Mouse (Mus musculus): Measurements from ENCODE around the gene Tmem181a.
A peak's percentile ranks its signal among the peaks of the same experiment; 100 is the strongest.
"Not testable (repeated sequence)": the region's sequence is repeated elsewhere in the genome, so short reads cannot be mapped to it uniquely, and the experiment has no call there.

The Tmem181a gene

GRCm38 (mm10) chr17:6256400-6257069, at the start of gene Tmem181a:
Tmem181a (plus strand) TSS chr17:6256860.
- not testable (repeated sequence) for DNase-seq

- no peak for DNase-seq
Measured at GRCm38 (mm10) chr17:6211721-6212120, 44.9 kb upstream of the Tmem181a start.

GRCm38 (mm10) chr17:6215640-6216039, 41.0 kb upstream of the Tmem181a start:
- no peak for DNase-seq

- DNase-seq: no peak
Measured at GRCm38 (mm10) chr17:6216514-6216913, 40.1 kb upstream of the Tmem181a start.

GRCm38 (mm10) chr17:6232633-6233032, 24.0 kb upstream of the Tmem181a start:
- not testable (repeated sequence) for DNase-seq

- DNase-seq: not testable (repeated sequence)
Measured at GRCm38 (mm10) chr17:6251298-6251697, 5.4 kb upstream of the Tmem181a start.

GRCm38 (mm10) chr17:6257070-6257456, 403 bp downstream of the Tmem181a start:
- DNase-seq: peak; percentile 69

GRCm38 (mm10) chr17:6269876-6270831, 13.5 kb downstream of the Tmem181a start:
- not testable (repeated sequence) for DNase-seq

- not testable (repeated sequence) for DNase-seq
Measured at GRCm38 (mm10) chr17:6270840-6271239, 14.2 kb downstream of the Tmem181a start.

GRCm38 (mm10) chr17:6271970-6272369, 15.3 kb downstream of the Tmem181a start:
- DNase-seq: not testable (repeated sequence)

- DNase-seq: not testable (repeated sequence)
Measured at GRCm38 (mm10) chr17:6274693-6275092, 18.0 kb downstream of the Tmem181a start.

- DNase-seq: not testable (repeated sequence)
Measured at GRCm38 (mm10) chr17:6279205-6279604, 22.5 kb downstream of the Tmem181a start.

- not testable (repeated sequence) for DNase-seq
Measured at GRCm38 (mm10) chr17:6279772-6280171, 23.1 kb downstream of the Tmem181a start.

- DNase-seq: not testable (repeated sequence)
Measured at GRCm38 (mm10) chr17:6280513-6280912, 23.9 kb downstream of the Tmem181a start.

- not testable (repeated sequence) for DNase-seq
Measured at GRCm38 (mm10) chr17:6283137-6283536, 26.5 kb downstream of the Tmem181a start.

GRCm38 (mm10) chr17:6286169-6286568, 29.5 kb downstream of the Tmem181a start:
- not testable (repeated sequence) for DNase-seq

- DNase-seq: not testable (repeated sequence)
Measured at GRCm38 (mm10) chr17:6289045-6289444, 32.4 kb downstream of the Tmem181a start.

- DNase-seq: not testable (repeated sequence)
Measured at GRCm38 (mm10) chr17:6293882-6294281, 37.2 kb downstream of the Tmem181a start.

GRCm38 (mm10) chr17:6297060-6297795, 40.6 kb downstream of the Tmem181a start:
- DNase-seq: not testable (repeated sequence)

GRCm38 (mm10) chr17:6300190-6300863, 43.7 kb downstream of the Tmem181a start:
- not testable (repeated sequence) for DNase-seq

GRCm38 (mm10) chr17:6304891-6305290, 48.2 kb downstream of the Tmem181a start:
- not testable (repeated sequence) for DNase-seq

GRCm38 (mm10) chr17:6305656-6306270, 49.1 kb downstream of the Tmem181a start:
- not testable (repeated sequence) for DNase-seq

All from cerebellum, adult 11 months (tissue).